Mouse (Mus musculus): ENCODE data around the gene Mkrn2. TPM values are rescaled to one million over a fixed set of nuclear protein-coding genes. Genes with fewer than 3 reads are reported as not detected.

The Mkrn2 gene
- total RNA-seq, 2 experiments from 2014 or later, result 5.5 to 14.7 TPM

Other genes starting within 250 kb of the Mkrn2 start
- not detected in 2 replicates for gene Pparg, start 241.0 kb upstream of the Mkrn2 start, total RNA-seq (2014; fragmentation: Nextera tagmentation)
- gene Pparg, start 241.0 kb upstream of the Mkrn2 start, total RNA-seq (2017), result not detected in 2 replicates
- gene Tsen2, start 57.2 kb upstream of the Mkrn2 start, total RNA-seq (2014; fragmentation: Nextera tagmentation), result 18.7 and 27.8 TPM in 2 replicates
- gene Tsen2, start 57.2 kb upstream of the Mkrn2 start, total RNA-seq (2017), result 31.5 and 35.8 TPM in 2 replicates
- gene Mkrn2os, start 9.3 kb upstream of the Mkrn2 start, total RNA-seq (2014; fragmentation: Nextera tagmentation), result not detected in 2 replicates
- gene Mkrn2os, start 9.3 kb upstream of the Mkrn2 start, total RNA-seq (2017), result not detected in 2 replicates
- gene Raf1, start 74.7 kb downstream of the Mkrn2 start, total RNA-seq (2014; fragmentation: Nextera tagmentation), result 112 and 136 TPM in 2 replicates
- gene Raf1, start 74.7 kb downstream of the Mkrn2 start, total RNA-seq (2017), result 68.6 and 77.5 TPM in 2 replicates
- gene Tmem40, start 160.5 kb downstream of the Mkrn2 start, total RNA-seq (2014; fragmentation: Nextera tagmentation), result 27.1 and 36.9 TPM in 2 replicates
- 24.0 and 36.5 TPM in 2 replicates for gene Tmem40, start 160.5 kb downstream of the Mkrn2 start, total RNA-seq (2017)
- 0.54 and 2.1 TPM in 2 replicates for gene Cand2, start 172.6 kb downstream of the Mkrn2 start, total RNA-seq (2014; fragmentation: Nextera tagmentation)
- 0.72 and 0.89 TPM in 2 replicates for gene Cand2, start 172.6 kb downstream of the Mkrn2 start, total RNA-seq (2017)
- gene Rpl32, start 206.8 kb downstream of the Mkrn2 start, total RNA-seq (2014; fragmentation: Nextera tagmentation), result 5,043 and 6,230 TPM in 2 replicates
- 5,746 and 6,785 TPM in 2 replicates for gene Rpl32, start 206.8 kb downstream of the Mkrn2 start, total RNA-seq (2017)
- gene Efcab12, start 236.5 kb downstream of the Mkrn2 start, total RNA-seq (2014; fragmentation: Nextera tagmentation), result not detected in 2 replicates
- gene Efcab12, start 236.5 kb downstream of the Mkrn2 start, total RNA-seq (2017), result 0.05 TPM in 1 of 2 replicates, not detected in the other